Mouse (Mus musculus) naive thymus-derived CD4-positive, alpha-beta T cell, adult 2 months (primary cell): ENCODE measurements around the gene Anxa3.

ENCODE experiments used
- DNase-seq: peaks from one replicate; pipeline ENCODE4 v3.0.0-alpha.2; 2011; ENCODE audit warnings: low read depth

Anxa3 gene

GRCm38 (mm10) chr5:96847986-96848385 lies 54.8 kb downstream of the Anxa3 start:
- no peak for DNase-seq

GRCm38 (mm10) chr5:96848386-96848785 lies 55.2 kb downstream of the Anxa3 start:
- no peak for DNase-seq

- no peak for DNase-seq
Observed at GRCm38 (mm10) chr5:96849232-96849631, 56.1 kb downstream of the Anxa3 start.

- DNase-seq = no peak
Observed at GRCm38 (mm10) chr5:96853451-96853850, 60.3 kb downstream of the Anxa3 start.

- DNase-seq = peak; percentile 55
Observed at GRCm38 (mm10) chr5:96854350-96854749, 61.2 kb downstream of the Anxa3 start.

GRCm38 (mm10) chr5:96859938-96860337 lies 66.8 kb downstream of the Anxa3 start:
- DNase-seq = no peak

GRCm38 (mm10) chr5:96867171-96867570 lies 74.0 kb downstream of the Anxa3 start:
- no peak for DNase-seq

GRCm38 (mm10) chr5:96868893-96869292 lies 75.8 kb downstream of the Anxa3 start:
- no peak for DNase-seq

GRCm38 (mm10) chr5:96870996-96871395 lies 77.9 kb downstream of the Anxa3 start:
- DNase-seq = no peak

GRCm38 (mm10) chr5:96878178-96878577 lies 85.0 kb downstream of the Anxa3 start:
- DNase-seq = peak; percentile 77

GRCm38 (mm10) chr5:96878851-96879540 lies 85.9 kb downstream of the Anxa3 start:
- peak; percentile 68 for DNase-seq

- no peak for DNase-seq
Observed at GRCm38 (mm10) chr5:96880231-96880630, 87.1 kb downstream of the Anxa3 start.

GRCm38 (mm10) chr5:96881118-96881517 lies 88.0 kb downstream of the Anxa3 start:
- DNase-seq = no peak

- no peak for DNase-seq
Observed at GRCm38 (mm10) chr5:96881613-96882012, 88.5 kb downstream of the Anxa3 start.

GRCm38 (mm10) chr5:96885202-96885601 lies 92.1 kb downstream of the Anxa3 start:
- no peak for DNase-seq

GRCm38 (mm10) chr5:96888396-96888795 lies 95.3 kb downstream of the Anxa3 start:
- DNase-seq = no peak

- DNase-seq = no peak
Observed at GRCm38 (mm10) chr5:96890367-96890766, 97.2 kb downstream of the Anxa3 start.
